19 mouse cellular contexts compared by ENCODE assay signal in the genomic region with DNA sequence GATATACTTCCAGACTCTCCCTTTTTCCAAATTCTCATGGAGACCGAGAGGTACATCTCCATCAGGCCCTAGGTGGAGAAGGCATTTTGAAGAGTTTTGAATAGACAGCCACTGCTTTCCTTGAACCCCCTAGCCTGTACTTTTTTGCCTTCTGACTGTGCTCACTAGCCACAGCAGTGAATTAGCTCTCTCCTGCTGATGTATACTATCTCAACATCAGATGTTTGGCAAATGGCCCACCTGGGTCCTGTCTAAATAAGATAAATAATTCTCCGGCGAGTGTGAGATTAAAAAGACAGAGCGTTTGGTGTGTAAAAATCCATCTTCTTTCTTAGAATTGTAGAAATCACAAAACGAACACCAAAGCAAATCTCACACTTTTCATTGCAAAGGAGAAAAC.
DNase-seq lines count a peak whose midpoint lies in the region; ATAC-seq and TF ChIP-seq lines count a peak whose summit lies in the region.
"Had no signal": no experiment of that assay in that cellular context is flagged by ENCODE, and none has a peak within 500 bp of the region (broad histone marks: within the 10 kb centered on the region; RNA-seq: fewer than 3 reads in every experiment).

No protein-coding gene starts in this region.

- H3K36me3 ChIP-seq in kidney, embryonic 15.5 days: no peaks in the 10 kb centered on the region
- no peaks in the 10 kb centered on the region for H3K36me3 ChIP-seq in forebrain, embryonic 14.5 days (ENCODE audit: control insufficient read depth, insufficient read depth, low read length)
- H3K36me3 ChIP-seq in forebrain, postnatal 0 days (ENCODE audit: insufficient read depth): no peaks in the 10 kb centered on the region
- H3K36me3 ChIP-seq in midbrain, embryonic 15.5 days (replicated peaks): no peaks in the 10 kb centered on the region
- H3K36me3 ChIP-seq: embryonic facial prominence, embryonic 15.5 days; heart, embryonic 15.5 days had no signal

- no peak overlapping the region for H3K4me2 ChIP-seq in kidney, embryonic 15.5 days
- H3K4me2 ChIP-seq in forebrain, embryonic 14.5 days (ENCODE audit: low read length): no peak overlapping the region
- no peak overlapping the region for H3K4me2 ChIP-seq in forebrain, postnatal 0 days (ENCODE audit: low read depth)
- peak overlapping the region; percentile 11 for H3K4me2 ChIP-seq in midbrain, embryonic 15.5 days
- H3K4me2 ChIP-seq: embryonic facial prominence, embryonic 15.5 days; heart, embryonic 15.5 days had no signal

- H3K4me1 ChIP-seq in kidney, embryonic 15.5 days: peaks cover 9% of the 10 kb centered on the region; the same call in 1 of the 2 replicates
- H3K4me1 ChIP-seq in forebrain, embryonic 14.5 days (ENCODE audit: control insufficient read depth, insufficient read depth, low read length): peaks cover 12% of the 10 kb centered on the region
- peaks cover 5% of the 10 kb centered on the region; the same call in 1 of the 2 replicates for H3K4me1 ChIP-seq in forebrain, postnatal 0 days (ENCODE audit: insufficient read depth)
- peaks cover 20% of the 10 kb centered on the region for H3K4me1 ChIP-seq in midbrain, embryonic 15.5 days
- H3K4me1 ChIP-seq in lung, adult 2 months (ENCODE audit: control insufficient read depth, insufficient read depth, low read length): no peaks in the 10 kb centered on the region
- H3K4me1 ChIP-seq: embryonic facial prominence, embryonic 15.5 days had no signal

- no peak for DNase-seq in kidney, postnatal 14 days
- DNase-seq in forebrain, embryonic 14.5 days (ENCODE audit: low spot score): peak; percentile 37
- no peak for DNase-seq in forebrain, postnatal 0 days
- no peak for DNase-seq in layer of hippocampus, adult 2 months (ENCODE audit: low spot score in 2 of 2)
- no peak for DNase-seq in natural killer cell, adult 2 months (ENCODE audit: low spot score in 2 of 2)
- DNase-seq in lung, adult 2 months: no peak
- DNase-seq: adrenal gland, adult 8-10 months; cerebellum, adult 9-11 months; heart, adult 18-20 months; heart, postnatal 4 days; layer of hippocampus, postnatal 36 days; right cerebral cortex, postnatal 4 days had no signal

- WGBS in kidney, embryonic 15.5 days: 57% methylated on average over 5 of the region's 5 CpGs
- 53% methylated on average over 5 of the region's 5 CpGs for WGBS in forebrain, embryonic 14.5 days
- 38% methylated on average over 5 of the region's 5 CpGs for WGBS in forebrain, postnatal 0 days
- 36% methylated on average over 5 of the region's 5 CpGs for WGBS in midbrain, embryonic 15.5 days
- 47% methylated on average over 5 of the region's 5 CpGs for WGBS in lung, adult 2 months

- no peaks in the 10 kb centered on the region for H3K27me3 ChIP-seq in kidney, embryonic 15.5 days
- H3K27me3 ChIP-seq in forebrain, embryonic 14.5 days (replicated peaks; ENCODE audit: control insufficient read depth, insufficient read depth, low read length): no peaks in the 10 kb centered on the region
- no peaks in the 10 kb centered on the region for H3K27me3 ChIP-seq in forebrain, postnatal 0 days (ENCODE audit: insufficient read depth, low read length)
- H3K27me3 ChIP-seq in midbrain, embryonic 15.5 days (replicated peaks): no peaks in the 10 kb centered on the region
- H3K27me3 ChIP-seq: embryonic facial prominence, embryonic 15.5 days; heart, embryonic 15.5 days had no signal

- ATAC-seq in kidney, embryonic 15.5 days (replicated peaks; ENCODE audit: low FRiP score): no peak
- no peak for ATAC-seq in forebrain, embryonic 14.5 days
- ATAC-seq in forebrain, postnatal 0 days: no peak
- ATAC-seq in midbrain, embryonic 15.5 days (replicated peaks): peak; percentile 76; the same call in 1 of the 2 replicates
- ATAC-seq: Patski had no signal

- H3K9ac ChIP-seq in kidney, embryonic 15.5 days: no peak overlapping the region
- H3K9ac ChIP-seq in forebrain, embryonic 14.5 days (ENCODE audit: low read length): no peak overlapping the region
- H3K9ac ChIP-seq in forebrain, postnatal 0 days: no peak overlapping the region
- no peak overlapping the region for H3K9ac ChIP-seq in midbrain, embryonic 15.5 days
- H3K9ac ChIP-seq: embryonic facial prominence, embryonic 15.5 days; heart, embryonic 15.5 days; liver, embryonic 14.5 days had no signal

- H3K4me3 ChIP-seq in kidney, embryonic 15.5 days (replicated peaks): no peak overlapping the region
- no peak overlapping the region for H3K4me3 ChIP-seq in forebrain, embryonic 14.5 days (ENCODE audit: low read depth, low read length)
- H3K4me3 ChIP-seq in forebrain, postnatal 0 days (ENCODE audit: low read depth, low read length): no peak overlapping the region
- H3K4me3 ChIP-seq in midbrain, embryonic 15.5 days: no peak overlapping the region
- H3K4me3 ChIP-seq in layer of hippocampus, adult 2 months: no peak overlapping the region
- no peak overlapping the region for H3K4me3 ChIP-seq in lung, adult 2 months (replicated peaks; ENCODE audit: extremely low read depth, low read depth, low read length)
- H3K4me3 ChIP-seq: embryonic facial prominence, embryonic 15.5 days; heart, embryonic 15.5 days had no signal

- TF ChIP-seq POLR2A in lung, adult 2 months (IDR thresholded peaks at IDR 0.05; ENCODE audit: borderline replicate concordance, extremely low read depth, low read depth, low read length): no peak

- TF ChIP-seq CTCF in forebrain, postnatal 0 days (IDR thresholded peaks at IDR 0.05; ENCODE audit: low read depth): no peak
- TF ChIP-seq CTCF in layer of hippocampus, adult 2 months (conservative IDR thresholded peaks at IDR 0.05): no peak
- no peak for TF ChIP-seq CTCF in lung, adult 2 months (IDR thresholded peaks at IDR 0.05; ENCODE audit: insufficient read depth, low read length)

- H3K9me3 ChIP-seq in kidney, embryonic 15.5 days (replicated peaks): no peaks in the 10 kb centered on the region
- no peaks in the 10 kb centered on the region for H3K9me3 ChIP-seq in forebrain, embryonic 14.5 days (replicated peaks; ENCODE audit: control insufficient read depth, low read length)
- H3K9me3 ChIP-seq in forebrain, postnatal 0 days (ENCODE audit: low read length): no peaks in the 10 kb centered on the region
- H3K9me3 ChIP-seq in midbrain, embryonic 15.5 days: no peaks in the 10 kb centered on the region
- H3K9me3 ChIP-seq: embryonic facial prominence, embryonic 15.5 days; heart, embryonic 15.5 days had no signal

- H3K27ac ChIP-seq in kidney, embryonic 15.5 days: 0 out of 2 replicates have a peak overlapping the region, but pooled peaks have one; percentile 3
- H3K27ac ChIP-seq in forebrain, embryonic 14.5 days (ENCODE audit: low read depth, low read length): peak overlapping the region; percentile 60; the same call in 1 of the 2 replicates
- peak overlapping the region; percentile 80 for H3K27ac ChIP-seq in forebrain, postnatal 0 days (ENCODE audit: low read depth, low read length)
- peak overlapping the region; percentile 87 for H3K27ac ChIP-seq in midbrain, embryonic 15.5 days
- no peak overlapping the region for H3K27ac ChIP-seq in layer of hippocampus, adult 2 months
- H3K27ac ChIP-seq: embryonic facial prominence, embryonic 15.5 days; heart, embryonic 15.5 days; kidney, postnatal 0 days; liver, embryonic 14.5 days had no signal
